Mouse (Mus musculus): ENCODE results near the gene Msrb3. TPM values are rescaled to one million over a fixed set of nuclear protein-coding genes. Genes with fewer than 3 reads are reported as not detected.

The Msrb3 gene
- total and polyA plus RNA-seq, 3 experiments: 0.15 TPM; not detected in 1

- Histone ChIP-seq H3K27ac (ENCODE audit: control insufficient read depth, low read depth, low read length) (peak overlapping the region; percentile 70), H3K4me3 (ENCODE audit: control insufficient read depth in 1 of 2, insufficient read depth in 1 of 2, low read depth in 2 of 2, low read length in 2 of 2) (peak overlapping the region; percentile 1 to 55; a peak in 3 of 4 replicates), H3K9ac (ENCODE audit: control insufficient read depth, low read depth, low read length, poor library complexity, severe bottlenecking) (peak overlapping the region; percentile 18), H3K27me3 (ENCODE audit: control insufficient read depth in 1 of 2, insufficient read depth in 2 of 2, low read length in 2 of 2) (no peaks in the 10 kb centered on the region), H3K9me3 (replicated peaks; ENCODE audit: insufficient read depth, low read length) (no peaks in the 10 kb centered on the region), H3K79me2 (ENCODE audit: control insufficient read depth, insufficient read depth, low read length, poor library complexity) (no peaks in the 10 kb centered on the region), H3K4me1 (ENCODE audit: control insufficient read depth in 1 of 2, insufficient read depth in 2 of 2, low read length in 2 of 2) (peaks cover 4 to 16% of the 10 kb centered on the region in 2 experiments), H3K36me3 (ENCODE audit: control insufficient read depth in 1 of 2, insufficient read depth in 2 of 2, low read length in 2 of 2) (peaks cover 0 to 9% of the 10 kb centered on the region in 2 experiments; a peak in 2 of 4 replicates)
- DNase-seq (ENCODE audit: low read depth, low spot score): peak; percentile 91
- TF ChIP-seq EP300 (IDR thresholded peaks at IDR 0.05; ENCODE audit: low read depth in 1 of 2, low read length in 2 of 2) (peak; percentile 86 to 91), MYC (IDR thresholded peaks at IDR 0.05; ENCODE audit: low read depth, low read length) (peak; percentile 71; the same call in 1 of the 2 replicates), ZC3H11A (IDR thresholded peaks at IDR 0.05; ENCODE audit: low read depth, low read length) (no peak), SMC3 (IDR thresholded peaks at IDR 0.05; ENCODE audit: low read depth, low read length) (no peak), ETS1 (IDR thresholded peaks at IDR 0.05; ENCODE audit: low read depth, low read length) (peak; percentile 92), POLR2AphosphoS5 (IDR thresholded peaks at IDR 0.05; ENCODE audit: borderline replicate concordance, low read depth, low read length) (no peak), BHLHE40 (IDR thresholded peaks at IDR 0.05; ENCODE audit: borderline replicate concordance, low read depth, low read length) (peak; percentile 32; the same call in 1 of the 2 replicates), MXI1 (IDR thresholded peaks at IDR 0.05; ENCODE audit: low read depth, low read length) (peak; percentile 73), MYB (IDR thresholded peaks at IDR 0.05; ENCODE audit: low read depth, low read length) (peak; percentile 78), ZMIZ1 (IDR thresholded peaks at IDR 0.05; ENCODE audit: low read depth, low read length) (no peak), E2F4 (IDR thresholded peaks at IDR 0.05; ENCODE audit: borderline replicate concordance, low read depth, low read length) (peak; percentile 79; the same call in 1 of the 2 replicates), CTCF (IDR thresholded peaks at IDR 0.05 in 2 of 3, conservative IDR thresholded peaks at IDR 0.05 in 1 of 3; ENCODE audit: control insufficient read depth in 1 of 3, insufficient read depth in 1 of 3, low read depth in 2 of 3, low read length in 3 of 3, poor library complexity in 1 of 3, severe bottlenecking in 1 of 3) (no peak), MAX (IDR thresholded peaks at IDR 0.05; ENCODE audit: low read length) (peak; percentile 98), NELFE (IDR thresholded peaks at IDR 0.05; ENCODE audit: low read depth, low read length) (peak; percentile 44; the same call in 1 of the 2 replicates), USF2 (IDR thresholded peaks at IDR 0.05; ENCODE audit: borderline replicate concordance in 1 of 2, insufficient read depth in 1 of 2, low read depth in 1 of 2, low read length in 2 of 2) (no peak), POLR2A (IDR thresholded peaks at IDR 0.05; ENCODE audit: control insufficient read depth in 1 of 2, insufficient read depth in 1 of 2, low read depth in 1 of 2, low read length in 2 of 2, poor library complexity in 1 of 2) (no peak), GATA1 (IDR thresholded peaks at IDR 0.05; ENCODE audit: low read depth, low read length) (peak; percentile 76), RAD21 (IDR thresholded peaks at IDR 0.05; ENCODE audit: low read depth, low read length) (no peak; the same call in 1 of the 2 replicates), NRF1 (IDR thresholded peaks at IDR 0.05; ENCODE audit: insufficient read depth, low read depth, low read length, poor library complexity, severe bottlenecking) (0 out of 2 replicates have a peak, but pooled peaks have one; percentile 12), TAL1 (IDR thresholded peaks at IDR 0.05; ENCODE audit: low read length) (no peak), ZNF384 (IDR thresholded peaks at IDR 0.05; ENCODE audit: low read depth, low read length) (no peak), HCFC1 (IDR thresholded peaks at IDR 0.05; ENCODE audit: low read depth, low read length) (peak; percentile 51; the same call in 1 of the 2 replicates), MAFK (IDR thresholded peaks at IDR 0.05; ENCODE audit: borderline replicate concordance, low read depth, low read length) (peak; percentile 70), TBP (IDR thresholded peaks at IDR 0.05; ENCODE audit: low read depth, low read length) (peak; percentile 46; the same call in 1 of the 2 replicates), ZKSCAN1 (IDR thresholded peaks at IDR 0.05; ENCODE audit: low read depth, low read length) (no peak), RCOR1 (IDR thresholded peaks at IDR 0.05; ENCODE audit: low read depth, low read length) (peak; percentile 79), TCF12 (IDR thresholded peaks at IDR 0.05; ENCODE audit: low read depth, low read length) (peak; percentile 73; the same call in 1 of the 2 replicates), POLR2AphosphoS2 (IDR thresholded peaks at IDR 0.05; ENCODE audit: low read length) (no peak), JUND (IDR thresholded peaks at IDR 0.05; ENCODE audit: low read depth, low read length) (peak; percentile 65; the same call in 1 of the 2 replicates), CHD2 (IDR thresholded peaks at IDR 0.05; ENCODE audit: low read length) (no peak), UBTF (IDR thresholded peaks at IDR 0.05; ENCODE audit: borderline replicate concordance, insufficient read depth, low read depth, low read length) (no peak), CHD1 (IDR thresholded peaks at IDR 0.05; ENCODE audit: low read depth, low read length) (no peak), KAT2A (conservative IDR thresholded peaks at IDR 0.05; ENCODE audit: low read depth, low read length) (0 out of 2 replicates have a peak, but pooled peaks have one; percentile 18), SIN3A (IDR thresholded peaks at IDR 0.05; ENCODE audit: low read length) (peak; percentile 87), ELF1 (IDR thresholded peaks at IDR 0.05; ENCODE audit: low read depth, low read length) (peak; percentile 54; the same call in 1 of the 2 replicates)
Measured at GRCm38 (mm10) chr10:120826795-120827669, 71.9 kb downstream of the Msrb3 start.

Measured in MEL (cell line).